Mouse (Mus musculus) mouse embryonic stem cell (cell line): ENCODE measurements around the gene Slf2.

ENCODE experiments used
- in situ Hi-C, 2 experiments: fragments of 300-500 bp; cut with MboI; formaldehyde crosslinking; loops; 1 replicate in 1 of 2; 3 replicates in 1 of 2; pipeline ENCODE4 v1.14.3; 2019 to 2020; ENCODE audit warnings: low sequenced_read_pairs in 2 of 2, low pct_unique_long_range_greater_than_20kb in 1 of 2, mixed read lengths in 1 of 2; ENCODE audit not compliant: unreplicated experiment in 1 of 2

The Slf2 gene

DNA sequence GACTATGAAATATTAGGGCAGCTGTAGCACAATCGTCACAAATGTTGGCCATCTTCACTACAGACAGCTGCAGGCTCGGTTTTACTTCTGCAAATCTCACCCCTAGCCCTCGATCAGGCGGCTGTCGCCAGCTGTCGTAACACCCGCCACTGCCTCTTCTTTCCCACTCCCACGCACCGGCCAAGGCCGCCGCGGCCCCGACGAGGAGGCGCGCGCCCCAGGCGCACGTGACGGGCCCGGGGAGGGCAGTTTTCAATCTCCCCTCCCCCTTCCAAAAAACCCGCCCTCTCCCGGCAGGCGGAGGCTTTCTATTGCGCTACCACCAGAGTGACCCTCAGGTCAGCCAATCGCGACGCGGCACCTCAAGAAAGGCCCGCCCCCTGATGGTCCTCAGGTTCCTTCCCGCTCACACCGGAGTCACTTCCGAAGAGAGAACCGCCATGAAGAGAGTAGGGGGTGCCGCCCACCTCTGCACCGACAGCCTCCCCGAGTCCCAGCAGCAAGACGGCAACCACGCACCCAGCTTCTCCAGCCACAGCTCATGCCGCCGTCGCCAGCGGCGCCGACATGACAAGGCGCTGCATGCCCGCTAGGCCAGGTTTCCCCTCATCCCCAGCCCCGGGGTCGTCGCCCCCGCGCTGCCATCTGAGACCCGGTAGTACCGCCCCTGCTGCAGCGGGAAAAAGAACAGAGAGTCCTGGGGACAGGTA is at the start of gene Slf2:
Gene Slf2, plus strand, starts transcription at position 408 of the 710 bp plus-strand sequence.
- in situ Hi-C loops, result loop anchor here in 1 of 2 experiments (25.0 kb wide), 1 partner anchor 831 kb away; no protein-coding TSS in a partner anchor

DNA sequence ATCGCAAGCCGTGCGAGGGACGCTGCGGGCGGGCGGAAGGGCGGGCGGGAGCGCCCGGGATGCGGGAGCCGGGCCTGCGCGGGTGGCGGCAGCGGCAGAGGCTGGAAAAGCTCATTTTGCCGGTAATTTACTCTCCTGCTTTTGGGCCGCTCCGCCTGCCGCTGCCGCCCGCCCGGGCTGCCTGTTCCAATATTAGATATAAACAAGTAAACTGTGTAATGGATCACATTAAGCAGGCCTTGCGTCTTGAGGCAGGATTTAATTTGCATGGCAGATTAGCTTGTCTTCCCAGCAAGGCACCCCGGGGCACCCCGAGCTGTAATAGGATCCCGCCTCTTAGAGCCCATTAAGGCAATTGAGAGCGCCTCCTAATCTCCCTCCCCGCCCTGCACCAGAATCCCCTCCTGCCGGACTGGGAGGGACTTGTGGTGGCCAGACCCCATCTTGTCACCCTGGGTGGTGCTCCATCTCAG is 48.4 kb upstream of the Slf2 start:
- in situ Hi-C loops, result no loop called here

DNA sequence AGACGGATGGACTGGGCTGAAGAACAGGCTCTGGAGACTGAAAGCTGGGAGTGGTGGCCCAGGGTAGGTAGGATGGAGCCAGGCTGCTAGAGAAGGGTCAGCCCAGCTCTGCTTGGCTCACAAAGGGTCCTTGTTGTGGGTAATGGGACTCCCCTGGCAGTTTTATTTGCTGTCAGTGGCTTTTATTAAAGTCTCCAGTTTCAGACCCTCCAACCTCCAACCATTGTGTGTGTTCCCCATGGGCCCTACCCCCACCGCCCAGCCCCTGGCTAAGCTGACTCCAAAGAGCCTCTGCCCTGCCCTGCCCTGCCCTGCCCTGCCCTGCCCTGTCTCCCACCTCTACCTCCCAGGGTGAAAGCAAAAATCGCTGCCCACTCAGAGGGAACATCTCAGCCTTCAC is 46.6 kb upstream of the Slf2 start:
- in situ Hi-C loops, result no loop called here

DNA sequence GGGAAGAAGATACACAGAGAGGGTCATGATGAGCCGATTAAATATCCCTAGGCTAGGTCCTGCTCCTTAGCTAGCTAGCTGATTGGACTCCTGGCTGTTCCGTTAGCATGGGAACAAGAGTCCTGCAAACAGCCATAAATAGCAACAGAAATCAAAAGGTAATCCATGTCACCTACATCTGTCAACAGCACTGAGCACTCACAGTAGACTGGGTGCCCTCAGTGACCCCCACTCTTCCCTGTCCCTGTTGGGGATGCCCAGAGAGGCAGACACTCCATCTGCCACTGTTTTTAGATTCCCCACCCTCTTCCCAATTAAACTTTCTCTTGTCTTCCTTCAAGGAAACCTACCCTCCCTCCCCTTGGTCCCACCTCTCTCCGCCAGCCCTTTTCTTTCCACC is 44.5 kb upstream of the Slf2 start:
- in situ Hi-C loops, result no loop called here

DNA sequence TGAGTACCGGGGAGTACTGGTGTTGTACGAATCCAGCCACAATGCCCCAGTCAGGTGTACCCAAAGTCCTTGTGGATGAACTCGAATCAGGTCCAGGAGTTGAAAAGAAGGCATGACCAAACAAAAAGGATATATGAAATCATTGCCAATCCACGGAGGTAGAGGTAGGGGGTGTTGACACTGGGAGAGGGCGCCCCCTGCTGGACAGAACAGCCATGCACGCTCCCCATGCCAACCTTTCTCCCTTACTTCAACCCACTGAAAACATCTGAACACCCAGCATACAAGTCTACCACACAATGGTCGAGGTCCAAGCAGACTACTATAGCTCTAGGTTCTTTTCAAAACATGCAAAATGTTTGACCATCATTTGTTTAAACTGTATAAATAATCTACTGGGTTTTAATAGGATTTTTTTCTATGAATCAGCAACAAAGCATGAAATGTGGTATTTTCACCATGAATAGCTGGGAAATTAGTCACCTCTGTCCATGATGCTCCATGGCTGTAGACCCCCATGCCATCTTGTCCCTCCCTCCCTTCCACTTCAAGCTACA is 43.2 kb upstream of the Slf2 start:
- in situ Hi-C loops, result no loop called here

DNA sequence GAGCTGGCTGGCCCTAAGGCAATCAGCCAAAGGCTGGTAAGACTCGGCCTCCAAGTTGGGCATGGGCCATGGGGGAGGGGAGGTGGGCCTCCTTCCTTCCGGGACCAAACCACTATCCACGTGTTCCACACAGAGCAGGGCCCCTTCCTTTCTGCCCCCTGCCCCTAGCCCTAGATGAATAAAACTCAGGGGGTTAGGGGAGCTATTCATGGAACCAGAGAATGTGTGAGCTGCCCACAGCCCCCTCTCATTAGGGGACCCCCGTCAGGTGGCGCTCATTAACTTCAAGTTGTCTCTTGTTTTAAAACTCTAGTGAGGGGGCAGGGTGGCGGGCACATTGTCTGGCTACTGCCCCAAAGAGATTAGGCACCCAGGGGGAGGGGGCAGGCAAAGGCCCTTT is 41.4 kb upstream of the Slf2 start:
- in situ Hi-C loops, result no loop called here

DNA sequence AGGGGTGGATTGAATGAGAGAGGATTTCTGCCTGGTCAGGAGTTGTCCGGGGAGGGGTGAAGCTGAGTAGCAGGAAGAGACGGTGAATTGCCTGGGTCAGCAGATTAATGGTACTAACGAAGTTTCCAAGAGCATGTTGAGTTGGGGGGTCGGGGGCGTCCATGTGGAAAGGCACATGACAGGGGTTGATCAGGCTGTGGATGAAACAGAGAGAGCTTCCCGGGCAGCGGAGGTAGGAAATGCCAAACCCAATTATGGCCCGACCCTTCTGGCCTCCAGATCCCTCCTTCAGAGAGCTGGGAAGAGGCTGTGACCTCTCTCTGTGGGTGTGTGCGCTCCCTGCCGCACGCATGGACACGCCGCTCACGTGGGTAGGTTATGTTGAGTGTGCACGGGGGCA is 39.5 kb upstream of the Slf2 start:
- in situ Hi-C loops, result loop anchor here (5.0 to 10.0 kb wide), 4 partner anchors 117 to 309 kb away; partner anchors contain the start of gene Pax2 (in 1 of the 2)

DNA sequence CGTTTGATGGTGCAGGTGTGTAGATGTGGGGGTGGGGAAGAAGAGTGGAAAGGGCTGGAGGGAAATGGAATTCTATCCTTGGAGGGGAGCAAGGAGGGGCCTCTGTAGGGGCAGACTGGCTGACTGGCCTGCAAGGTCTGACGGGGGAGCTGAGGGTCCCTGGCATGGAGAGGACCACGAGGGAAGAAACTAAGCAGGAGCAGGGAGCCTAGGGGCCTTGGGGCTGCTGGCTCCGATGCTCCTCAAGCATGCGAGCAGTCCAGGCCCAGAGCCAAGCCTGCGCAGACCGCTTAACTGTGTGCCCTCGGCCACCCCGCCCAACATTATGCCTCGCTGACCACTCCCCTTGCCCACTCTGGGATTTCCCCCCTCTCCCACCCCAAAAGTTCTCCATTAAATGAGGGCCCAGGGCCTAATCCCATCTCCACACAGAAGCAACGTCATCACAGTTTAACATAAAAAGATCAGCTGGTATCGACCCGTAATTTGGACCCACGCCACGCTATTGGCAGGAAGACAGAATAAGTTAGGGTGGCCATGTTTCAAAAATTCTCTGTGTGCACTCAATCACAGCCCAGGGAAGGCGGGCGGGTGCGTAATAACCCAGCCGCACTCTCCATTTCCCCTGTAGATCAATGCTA is 37.6 kb upstream of the Slf2 start:
- in situ Hi-C loops, result loop anchor here (5.0 to 10.0 kb wide), 4 partner anchors 119 to 311 kb away; partner anchors contain the start of gene Pax2 (in 1 of the 2)

DNA sequence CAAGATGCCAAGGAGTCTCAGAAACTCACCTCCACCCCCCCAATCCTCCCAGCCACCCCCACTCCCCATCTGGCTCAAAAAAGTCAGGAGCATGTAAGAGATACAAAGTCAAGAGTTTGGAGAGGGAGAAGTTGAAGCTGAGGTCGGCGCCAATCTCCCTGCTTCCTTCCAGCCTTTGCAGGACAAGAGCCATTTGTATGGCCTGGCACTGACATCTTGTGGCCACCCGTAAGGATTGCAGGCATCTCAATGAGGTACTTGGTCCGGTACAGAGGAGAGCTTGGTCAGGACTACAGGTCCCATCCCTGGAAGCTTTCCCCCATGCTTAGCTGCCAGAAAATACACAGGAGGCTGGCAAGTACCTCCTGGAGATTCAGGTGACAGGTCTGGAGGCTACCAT is 35.7 kb upstream of the Slf2 start:
- in situ Hi-C loops, result loop anchor here in 1 of 2 experiments (10.0 kb wide), 1 partner anchor 120 kb away; no protein-coding TSS in a partner anchor

DNA sequence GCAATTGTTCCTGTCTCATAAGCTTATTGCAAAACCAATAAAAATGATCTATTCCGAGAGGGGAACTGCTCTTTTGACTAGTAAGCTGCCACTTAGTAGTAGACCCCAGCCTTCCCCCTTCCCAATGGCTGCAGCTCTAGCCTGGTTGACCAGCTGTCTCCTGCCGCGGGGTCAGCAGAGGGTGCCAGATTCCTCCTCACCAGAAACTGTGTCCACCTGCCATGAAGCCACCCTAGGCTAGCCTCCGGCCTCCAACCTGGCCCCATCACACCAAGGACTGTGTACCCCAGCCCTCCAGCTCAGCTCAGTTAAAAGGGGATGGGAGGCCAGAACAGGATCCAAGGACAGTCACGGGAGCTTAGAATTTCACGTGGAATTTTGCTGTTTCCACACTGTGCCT is 34.5 kb upstream of the Slf2 start:
- in situ Hi-C loops, result loop anchor here in 1 of 2 experiments (10.0 kb wide), 1 partner anchor 122 kb away; no protein-coding TSS in a partner anchor

DNA sequence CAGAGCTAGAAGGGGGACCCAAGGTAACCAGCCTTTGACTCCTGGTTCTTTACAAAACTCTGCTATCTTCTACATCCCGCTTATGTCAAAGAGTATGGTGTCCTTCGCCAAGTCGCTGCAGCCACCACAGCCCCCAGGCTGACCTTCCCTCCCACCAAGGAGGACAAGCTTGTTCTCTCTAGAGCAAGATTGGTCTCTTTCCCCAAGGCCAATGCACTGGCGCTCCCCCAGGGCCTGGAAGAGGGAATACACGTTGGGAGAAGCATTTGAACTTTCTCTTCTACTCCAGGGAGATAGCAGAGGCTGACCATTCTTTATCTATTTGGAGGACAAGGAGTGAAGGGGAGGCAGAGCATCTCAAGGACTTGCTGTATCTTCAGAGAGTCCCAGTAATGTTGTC is 33.4 kb upstream of the Slf2 start:
- in situ Hi-C loops, result loop anchor here in 1 of 2 experiments (10.0 kb wide), 1 partner anchor 123 kb away; no protein-coding TSS in a partner anchor

DNA sequence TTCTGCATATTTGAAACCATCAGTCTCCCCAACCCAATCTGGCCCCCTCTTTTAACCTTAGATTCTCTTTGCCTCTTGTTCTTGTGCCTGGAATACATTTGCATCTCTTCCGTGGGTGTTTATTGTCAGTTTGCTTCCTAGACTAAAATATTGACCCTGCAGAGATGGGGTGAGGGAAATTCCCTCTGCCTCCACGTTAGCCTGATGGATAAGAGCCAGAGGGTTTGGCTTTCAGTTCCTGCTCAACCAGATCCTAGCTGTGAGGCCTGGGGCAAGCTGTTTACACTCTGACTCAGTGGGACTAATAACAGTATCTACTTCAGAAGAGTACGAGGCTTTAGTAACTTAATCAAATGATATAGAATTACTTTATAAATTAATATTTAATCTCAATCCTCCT is 32.3 kb upstream of the Slf2 start:
- in situ Hi-C loops, result loop anchor here in 1 of 2 experiments (10.0 kb wide), 1 partner anchor 124 kb away; no protein-coding TSS in a partner anchor

DNA sequence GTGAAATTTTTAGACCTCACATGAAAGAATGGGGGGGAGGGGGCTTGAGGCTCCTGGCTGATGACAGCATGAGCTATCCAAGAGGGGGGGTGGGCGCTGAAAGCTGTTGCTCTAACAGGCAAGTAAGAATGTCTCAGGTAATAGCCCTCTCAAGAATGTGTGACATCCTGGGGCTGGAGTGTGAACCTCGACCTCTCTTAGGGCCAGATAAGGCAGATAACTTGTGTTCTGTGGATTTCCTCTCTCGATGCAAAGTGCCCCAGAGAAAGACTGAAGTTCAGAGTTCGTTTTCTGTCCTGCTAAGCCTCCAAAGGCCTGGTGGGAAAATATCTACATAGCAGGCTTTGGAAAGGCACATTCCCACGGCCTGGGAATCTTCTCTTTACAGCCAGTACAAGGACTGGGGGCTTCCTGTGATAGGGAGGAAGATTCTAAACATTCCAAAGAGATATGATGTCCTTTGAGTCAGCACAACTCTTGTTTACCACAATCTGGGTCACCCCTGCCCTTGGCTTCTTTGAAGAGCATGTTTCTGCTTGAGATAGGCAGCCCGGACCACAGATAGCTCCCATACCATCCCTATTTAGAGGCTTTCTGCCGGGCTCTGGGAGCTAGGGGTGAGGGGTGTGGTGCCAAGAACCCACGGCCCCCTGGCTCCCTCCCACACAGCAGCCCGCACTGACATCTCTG is 31.7 kb upstream of the Slf2 start:
- in situ Hi-C loops, result loop anchor here in 1 of 2 experiments (10.0 kb wide), 1 partner anchor 124 kb away; no protein-coding TSS in a partner anchor

DNA sequence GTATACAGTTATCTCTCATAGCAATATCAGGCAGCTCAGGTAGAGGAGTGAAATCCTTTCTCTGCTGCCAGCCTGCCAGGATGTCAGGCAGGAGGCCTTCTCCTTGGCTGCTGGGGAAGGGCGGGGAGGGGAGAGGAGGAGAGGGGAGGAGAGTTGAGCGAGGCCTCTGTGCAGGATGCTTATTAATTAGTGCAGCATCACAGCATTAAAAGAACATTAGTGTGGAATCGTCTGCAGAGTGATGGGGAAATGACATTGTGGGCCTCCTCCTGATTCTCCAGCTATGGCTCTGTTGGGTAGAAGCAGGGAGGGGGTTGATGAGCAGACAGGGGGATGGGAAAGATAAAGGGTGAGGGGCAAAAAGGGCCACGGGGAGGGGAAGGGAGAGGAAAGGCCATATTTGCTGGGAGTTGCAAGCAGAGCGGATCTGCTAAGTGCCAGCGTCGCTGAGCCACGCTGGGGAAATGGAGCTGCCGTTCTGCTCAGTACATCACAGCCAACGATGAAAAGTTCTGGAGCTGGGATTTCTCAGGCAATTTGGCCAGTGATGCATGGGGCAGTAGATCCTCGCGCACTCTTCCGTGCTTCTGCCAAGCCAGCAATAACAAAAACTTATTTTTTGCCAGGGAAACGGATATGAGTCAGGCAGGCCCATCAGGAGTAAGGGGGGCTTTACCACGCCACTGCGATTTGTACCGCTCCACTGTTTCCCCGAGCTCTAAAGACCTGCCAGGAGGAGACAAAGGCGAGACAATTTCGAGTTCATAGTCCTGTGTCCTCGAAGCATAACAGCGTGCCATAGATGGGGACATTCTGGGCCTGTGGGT is 30.8 kb upstream of the Slf2 start:
- in situ Hi-C loops, result loop anchor here in 1 of 2 experiments (10.0 kb wide), 1 partner anchor 125 kb away; no protein-coding TSS in a partner anchor

DNA sequence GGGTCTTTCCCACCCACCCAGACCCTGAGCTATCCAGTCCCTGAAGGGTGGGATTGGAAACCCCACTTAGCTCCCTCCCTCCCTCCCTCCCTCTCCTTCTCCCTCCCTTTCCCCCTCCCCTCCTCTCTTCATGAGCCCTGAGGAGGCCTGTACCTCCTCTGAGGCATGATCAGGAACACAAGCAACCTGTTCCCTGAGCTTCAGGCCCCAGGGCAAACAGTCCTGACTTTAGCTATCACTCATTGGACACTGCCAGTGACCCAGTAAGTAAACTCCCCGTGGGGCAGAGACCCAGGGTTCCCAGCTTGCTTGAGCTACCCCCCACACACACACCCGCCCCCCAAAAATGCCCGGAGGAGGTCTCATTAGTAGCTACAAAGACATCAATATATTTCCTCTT is 29.9 kb upstream of the Slf2 start:
- in situ Hi-C loops, result no loop called here

DNA sequence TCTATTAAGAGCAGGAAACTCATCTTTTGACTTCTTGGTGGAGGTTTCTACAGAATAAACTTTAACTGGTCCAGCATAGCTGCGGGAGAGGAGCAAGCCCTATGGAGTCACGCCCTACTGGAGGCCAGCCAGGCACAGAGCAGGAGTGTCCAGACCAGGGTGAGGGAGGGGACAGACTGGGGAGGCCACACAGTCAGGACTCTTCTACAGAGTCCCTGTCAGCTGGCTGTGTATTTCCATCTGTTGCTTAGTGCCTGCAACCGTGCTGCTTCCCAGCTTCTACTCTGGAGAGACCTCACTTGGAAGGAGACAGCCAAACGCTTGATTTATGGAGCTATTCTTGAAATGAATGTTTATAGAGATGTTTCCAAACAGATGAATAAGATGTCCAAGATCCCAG is 28.6 kb upstream of the Slf2 start:
- in situ Hi-C loops, result no loop called here

DNA sequence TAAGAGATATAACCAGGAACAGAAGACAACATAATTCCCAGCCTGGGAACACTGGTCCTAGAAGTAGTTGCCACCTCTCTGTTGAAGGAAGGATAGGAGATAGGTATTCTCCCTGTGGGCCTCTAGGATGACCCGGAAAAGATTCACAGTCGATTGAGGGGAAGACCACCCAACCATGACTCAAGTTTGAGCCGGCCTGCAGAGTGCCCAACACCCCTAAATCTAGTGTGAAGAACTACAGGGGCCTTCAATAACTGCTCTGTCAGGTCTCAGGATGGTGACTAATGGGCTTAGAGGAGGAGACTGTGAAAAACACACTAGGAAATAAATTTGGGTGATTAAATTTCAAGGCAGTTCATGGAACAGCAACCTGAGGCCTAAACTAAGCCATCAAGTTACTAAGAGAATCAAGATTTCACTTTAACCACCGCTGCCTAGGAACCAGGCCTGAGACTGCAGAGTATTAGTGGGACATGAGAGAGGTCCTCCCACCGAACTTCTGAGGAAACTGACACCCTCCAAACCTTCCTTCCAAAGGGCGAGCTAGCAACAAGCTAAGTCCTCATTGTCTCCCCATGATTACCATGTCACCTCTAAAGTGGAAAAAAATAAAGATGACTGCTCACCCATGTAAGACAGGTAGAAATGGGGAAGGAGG is 27.5 kb upstream of the Slf2 start:
- in situ Hi-C loops, result no loop called here
